Mouse (Mus musculus) cerebellum, adult (tissue): Measurements from ENCODE around the gene Cutal.

Experiments used
- ATAC-seq: cut with Nextera tagmentation; 2 replicates; pipeline ENCODE4 v1.9.2; 2017; ENCODE audit warnings: mild to moderate bottlenecking, moderate library complexity, mixed read lengths; ENCODE audit not compliant: insufficient number of reproducible peaks, low FRiP score, low TSS enrichment

Gene Cutal

GRCm38 (mm10) chr2:34882757-34883156 is 8.6 kb downstream of the Cutal start:
- no peak for ATAC-seq

DNA sequence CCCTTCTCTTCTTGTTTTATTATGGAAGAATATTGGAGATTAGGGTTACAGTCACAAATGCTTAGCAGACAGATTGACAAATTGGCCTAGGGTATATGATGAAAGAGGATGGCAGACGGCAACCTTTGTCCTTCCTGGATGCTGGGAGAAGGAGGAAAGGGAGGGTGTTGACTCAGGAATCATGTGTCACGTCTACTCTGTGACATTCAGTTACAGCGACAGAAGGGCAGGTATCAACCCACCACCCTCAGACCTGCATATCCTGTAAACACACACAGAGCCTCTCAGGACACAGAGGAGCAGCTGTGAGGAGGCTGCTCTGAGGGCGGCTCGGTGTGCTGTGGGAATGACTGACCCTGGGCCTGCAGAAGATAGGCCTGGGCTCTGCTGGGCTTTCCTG is 9.0 kb downstream of the Cutal start:
- ATAC-seq: no peak

DNA sequence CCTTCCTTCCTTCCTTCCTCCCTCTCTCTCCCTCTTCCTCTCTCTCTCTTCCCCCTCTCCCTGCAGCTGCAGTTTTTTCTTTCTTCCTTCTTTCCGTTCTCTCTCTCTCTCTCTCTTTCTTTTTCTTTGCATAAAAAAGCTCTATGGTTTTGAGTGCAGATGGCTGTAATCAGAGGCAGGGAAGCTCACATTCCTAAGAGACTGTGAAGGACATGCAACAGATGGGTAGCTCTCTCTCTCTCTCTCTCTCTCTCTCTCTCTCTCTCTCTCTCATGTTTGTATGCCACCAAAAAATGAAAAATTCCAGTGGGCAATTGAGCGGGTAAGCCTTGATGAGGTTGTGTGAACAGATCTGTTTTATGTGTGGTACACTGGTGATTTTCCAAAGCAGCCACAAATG is 10.0 kb downstream of the Cutal start:
- ATAC-seq: no peak

- no peak for ATAC-seq
Measured at GRCm38 (mm10) chr2:34893950-34894349, 19.8 kb downstream of the Cutal start.

GRCm38 (mm10) chr2:34895503-34896113 is 21.4 kb downstream of the Cutal start:
- no peak for ATAC-seq

- ATAC-seq: peak; percentile 67
Measured at GRCm38 (mm10) chr2:34896821-34897460, 22.7 kb downstream of the Cutal start.

- ATAC-seq: no peak
Measured at GRCm38 (mm10) chr2:34897820-34898219, 23.6 kb downstream of the Cutal start.

DNA sequence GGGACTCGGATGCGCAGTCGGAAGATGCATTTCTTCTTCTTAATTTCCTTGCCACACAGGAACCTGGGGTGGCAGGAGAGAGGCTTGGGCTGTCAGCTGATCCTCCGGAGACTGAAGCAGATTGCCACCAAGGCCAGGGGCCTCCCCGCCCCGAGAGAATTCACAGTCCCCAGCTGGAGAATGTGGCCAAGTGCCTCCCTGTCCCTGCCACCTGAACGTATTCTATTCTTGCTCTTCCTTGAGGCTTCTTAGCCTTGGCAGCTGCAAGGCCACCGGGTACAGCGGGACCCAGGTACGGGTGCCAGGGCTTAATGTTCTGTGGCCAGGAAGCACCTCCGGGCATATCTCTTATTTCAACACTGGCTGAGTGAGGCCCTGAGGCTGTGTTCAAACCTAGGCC is 25.5 kb downstream of the Cutal start:
- ATAC-seq: no peak

GRCm38 (mm10) chr2:34900412-34900811 is 26.2 kb downstream of the Cutal start:
- ATAC-seq: no peak

- no peak for ATAC-seq
Measured at GRCm38 (mm10) chr2:34901726-34902125, 27.5 kb downstream of the Cutal start.

DNA sequence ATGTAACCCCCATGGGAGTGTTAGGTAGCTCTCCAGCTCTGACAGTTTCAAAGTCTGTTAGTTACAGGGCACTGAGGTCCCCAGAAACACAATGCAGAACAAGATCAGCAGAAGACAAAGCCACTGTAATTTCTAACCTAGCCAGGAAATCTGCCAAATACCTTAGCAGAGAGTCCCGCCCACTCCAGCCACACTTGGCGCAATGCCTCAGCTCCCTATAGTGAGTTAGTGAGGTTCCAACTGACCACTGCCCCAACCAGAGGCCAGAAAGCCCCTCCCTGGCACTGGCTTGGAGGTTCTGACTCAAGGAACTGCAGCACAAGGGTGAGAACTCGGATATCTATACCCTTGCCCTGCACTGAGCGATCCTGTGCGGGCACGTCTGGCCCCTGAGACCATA is 28.5 kb downstream of the Cutal start:
- ATAC-seq: no peak

DNA sequence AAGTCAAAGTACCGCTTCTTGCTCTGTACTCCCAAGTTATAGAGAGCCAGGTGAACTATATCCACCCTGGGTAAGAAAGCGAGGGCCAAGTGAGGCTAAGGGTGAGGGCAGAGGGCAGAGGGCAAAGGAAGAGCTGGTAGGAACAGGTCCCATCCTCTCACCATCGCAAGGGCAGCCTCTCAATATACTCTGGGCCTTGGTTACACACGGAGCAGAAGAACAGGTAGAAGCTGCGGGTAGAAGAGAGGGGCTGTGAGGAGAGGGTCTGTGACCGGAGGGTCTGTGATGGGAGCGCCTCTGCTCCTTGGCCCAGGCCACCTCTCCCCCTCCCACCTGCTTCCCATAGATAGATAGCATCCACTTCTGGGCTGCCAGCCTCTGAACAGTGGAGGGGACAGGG is 29.0 kb downstream of the Cutal start:
- ATAC-seq: no peak

- ATAC-seq: no peak
Measured at GRCm38 (mm10) chr2:34903652-34904405, 29.6 kb downstream of the Cutal start.

DNA sequence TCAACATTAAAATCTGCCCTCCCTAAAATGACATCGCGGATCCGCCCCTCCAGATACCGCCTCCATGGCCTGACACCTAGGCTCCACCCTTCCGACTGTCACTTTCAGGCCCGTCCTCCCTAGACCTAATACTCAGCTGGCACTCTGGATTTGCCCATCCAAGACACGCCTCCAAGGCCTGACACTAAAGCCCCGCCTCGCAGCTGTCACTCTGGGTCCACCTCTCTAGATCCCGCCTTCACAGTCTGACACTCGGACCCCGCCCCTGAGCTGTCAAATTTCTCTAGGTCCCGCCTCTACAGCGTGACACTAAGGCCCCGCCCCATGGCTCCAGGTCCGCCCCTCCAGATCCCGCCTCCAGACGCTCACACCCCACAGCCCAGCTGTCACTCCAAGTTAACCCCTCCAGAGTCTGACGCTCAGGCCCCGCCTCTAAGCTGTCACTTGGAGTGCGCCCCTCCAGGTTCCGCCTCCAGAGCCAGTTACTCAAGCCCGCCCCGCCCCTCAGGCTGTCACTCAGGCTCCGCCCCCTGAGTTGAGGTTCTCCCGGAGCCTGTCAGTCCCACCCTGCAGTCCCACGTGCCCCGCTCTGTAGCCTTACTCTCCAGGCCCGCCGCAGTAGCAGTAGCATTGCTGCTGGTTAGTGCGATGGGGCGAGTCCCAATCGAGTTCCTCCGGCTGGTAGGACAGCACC is 30.8 kb downstream of the Cutal start:
- peak; percentile 94 for ATAC-seq

GRCm38 (mm10) chr2:34906426-34906825 is 32.2 kb downstream of the Cutal start:
- ATAC-seq: no peak

DNA sequence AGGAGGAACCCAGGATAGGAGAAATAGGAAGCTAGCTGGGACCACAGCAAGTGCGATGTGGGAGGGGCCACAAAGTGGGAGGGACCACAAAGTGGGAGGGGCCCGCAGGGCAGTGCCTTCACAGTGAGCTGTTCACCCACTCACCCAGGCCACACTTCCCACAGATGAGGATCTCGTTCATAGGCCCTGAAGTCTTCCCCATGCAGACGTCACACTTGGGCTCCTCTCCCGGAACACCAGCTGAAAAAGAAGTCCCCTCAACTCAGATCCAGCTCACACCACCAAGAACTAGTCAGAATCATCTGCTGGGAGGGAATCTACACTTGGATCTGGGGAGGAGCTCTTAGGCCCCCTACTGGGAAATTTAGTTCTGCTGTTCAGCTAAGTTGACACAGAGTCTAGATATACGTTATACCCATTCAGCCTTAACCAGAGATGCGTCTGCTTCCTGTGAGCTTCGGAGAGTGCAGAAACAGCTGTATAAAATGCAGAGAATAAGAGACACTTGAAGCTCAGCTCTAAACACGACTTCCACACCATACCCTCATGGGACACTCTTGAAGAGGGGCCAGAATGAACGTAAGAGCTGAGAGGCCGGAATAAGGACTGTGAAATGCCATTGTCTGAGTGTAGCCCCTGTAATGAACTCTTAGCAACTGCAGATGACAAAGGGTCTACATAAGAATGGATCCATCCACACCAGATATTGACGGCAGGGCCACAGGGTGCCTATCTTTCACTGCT is 32.8 kb downstream of the Cutal start:
- no peak for ATAC-seq

DNA sequence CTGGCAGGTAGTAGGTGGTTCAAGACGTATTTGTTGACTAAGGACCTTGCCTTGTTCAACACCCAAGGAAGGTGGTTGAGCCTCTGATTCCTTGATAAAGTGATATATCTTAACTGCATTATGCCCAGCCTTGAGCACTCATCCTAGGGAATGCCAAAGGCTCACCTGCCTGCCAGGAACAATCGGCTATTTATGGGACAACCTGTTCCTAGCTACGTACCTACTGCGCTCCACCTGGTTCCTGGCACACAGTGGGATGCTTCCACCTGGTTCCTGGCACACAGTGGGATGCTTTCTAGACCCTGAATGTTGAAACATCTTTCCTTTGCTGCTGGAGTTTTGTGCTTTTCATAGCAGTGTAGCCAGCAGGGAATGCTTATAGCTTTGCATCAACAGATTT is 35.5 kb downstream of the Cutal start:
- no peak for ATAC-seq

GRCm38 (mm10) chr2:34911871-34912270 is 37.7 kb downstream of the Cutal start:
- ATAC-seq: no peak

DNA sequence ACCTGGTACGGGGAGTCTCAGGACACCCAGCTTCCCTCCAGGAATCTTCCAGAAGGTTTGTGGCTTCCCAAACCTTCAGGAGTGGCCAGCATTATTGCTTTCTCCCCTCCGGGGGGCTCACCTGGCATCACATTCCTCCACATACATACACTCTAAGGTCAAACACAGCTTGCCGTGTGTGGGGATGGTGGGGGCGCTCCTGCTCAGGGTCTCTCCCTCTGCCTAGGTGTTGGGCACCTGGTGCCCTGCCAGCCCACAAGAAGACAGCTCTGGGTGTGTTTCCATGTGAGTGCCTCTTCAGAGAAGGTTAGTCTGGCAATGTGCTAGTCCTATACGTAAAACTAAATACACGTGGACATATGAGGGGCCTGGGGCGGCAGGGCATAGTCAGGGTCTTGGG is 38.4 kb downstream of the Cutal start:
- no peak for ATAC-seq
